Mouse (Mus musculus) limb, embryonic 15.5 days (tissue): ENCODE measurements around the gene Stap2. TPM values are rescaled to one million over a fixed set of nuclear protein-coding genes. Genes with fewer than 3 reads are reported as not detected.

ENCODE experiments used
- ATAC-seq: fragments of 200-750 bp; cut with Nextera tagmentation; 2 replicates; pipeline ENCODE4 v1.8.0; 2017; ENCODE audit warnings: low read depth, moderate TSS enrichment; ENCODE audit not compliant: insufficient number of reproducible peaks, low FRiP score, low TSS enrichment
- H3K27ac ChIP-seq: fragments of 300-500 bp; sonication (generic); 2 replicates; pipeline ENCODE4 v1.5.1; 2015; ENCODE audit warnings: moderate library complexity, mild to moderate bottlenecking, inconsistent platforms
- H3K27me3 ChIP-seq: fragments of 300-500 bp; sonication (generic); 2 replicates; pipeline ENCODE4 v1.6.1; 2015; ENCODE audit warnings: inconsistent platforms
- H3K36me3 ChIP-seq: fragments of 300-500 bp; sonication (generic); 2 replicates; pipeline ENCODE4 v1.6.1; 2015; ENCODE audit warnings: inconsistent platforms
- H3K4me1 ChIP-seq: fragments of 300-500 bp; sonication (generic); 2 replicates; pipeline ENCODE4 v1.6.1; 2015; ENCODE audit warnings: inconsistent platforms
- H3K4me2 ChIP-seq: fragments of 300-500 bp; sonication (generic); 2 replicates; pipeline ENCODE4 v1.6.1; 2015; ENCODE audit warnings: mild to moderate bottlenecking, inconsistent platforms
- H3K4me3 ChIP-seq: fragments of 300-500 bp; sonication (generic); 2 replicates; pipeline ENCODE4 v1.5.1; 2015; ENCODE audit warnings: mild to moderate bottlenecking, inconsistent platforms
- H3K9ac ChIP-seq: fragments of 300-500 bp; sonication (generic); 2 replicates; pipeline ENCODE4 v1.6.1; 2015; ENCODE audit warnings: inconsistent platforms
- H3K9me3 ChIP-seq: fragments of 300-500 bp; sonication (generic); 2 replicates; pipeline ENCODE4 v1.6.1; 2016; ENCODE audit warnings: inconsistent platforms
- WGBS: fragments of 180-500 bp; shearing (Covaris S2); methylation state at CpG from one replicate; pipeline ENCODE4 v1.1.7; 2015; 5-methylcytosine and 5-hydroxymethylcytosine counted together
- polyA plus RNA-seq: library from polyadenylated mRNA; unstranded; fragments of >200 nt; fragmentation: Nextera tagmentation; extraction: Ambion mirVana; gene quantifications from 2 replicates; pipeline ENCODE4 v1.2.1, GENCODE M21; 2015

The Stap2 gene
- polyA plus RNA-seq, 1 experiment from 2014 or later = 26.0 TPM

GRCm38 (mm10) chr17:56034040-56034725 is 28.8 kb upstream of the Stap2 start:
- ATAC-seq = no peak
- Histone ChIP-seq H3K27ac (0 out of 2 replicates have a peak overlapping the region, but pooled peaks have one; percentile 13), H3K9me3 (no peaks in the 10 kb centered on the region), H3K36me3 (peaks cover 44% of the 10 kb centered on the region), H3K9ac (0 out of 2 replicates have a peak overlapping the region, but pooled peaks have one; percentile 97), H3K27me3 (no peaks in the 10 kb centered on the region), H3K4me3 (peak overlapping the region; percentile 88; the same call in 1 of the 2 replicates), H3K4me2 (0 out of 2 replicates have a peak overlapping the region, but pooled peaks have one; percentile 2), H3K4me1 (peaks cover 54% of the 10 kb centered on the region)
- 81% methylated on average over 7 of the region's 7 CpGs for WGBS

DNA sequence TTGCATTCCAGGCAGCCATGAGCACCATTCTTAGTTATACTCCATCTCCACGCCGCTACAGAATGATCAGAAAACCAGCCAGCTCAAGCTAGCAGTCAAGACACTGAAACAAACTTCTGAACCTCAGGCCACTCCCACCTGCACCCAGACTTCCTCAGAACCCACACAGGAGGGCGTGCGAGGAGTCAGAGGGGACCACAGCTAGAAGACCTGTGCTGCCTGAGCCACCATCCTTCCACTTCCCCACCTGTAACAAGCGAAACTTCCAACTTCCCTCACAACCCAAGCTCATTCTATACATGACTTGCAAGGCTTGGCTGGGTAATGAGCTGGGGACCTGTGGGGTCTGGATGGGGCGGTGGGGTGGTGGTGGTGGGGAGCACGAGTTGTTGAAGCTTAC is 27.4 kb upstream of the Stap2 start:
- Histone ChIP-seq H3K4me2 (no peak overlapping the region), H3K4me3 (no peak overlapping the region), H3K9ac (no peak overlapping the region), H3K27me3 (no peaks in the 10 kb centered on the region), H3K36me3 (peaks cover 58% of the 10 kb centered on the region), H3K4me1 (peaks cover 54% of the 10 kb centered on the region), H3K9me3 (no peaks in the 10 kb centered on the region), H3K27ac (no peak overlapping the region)
- ATAC-seq = no peak
- WGBS = 71% methylated on average over 7 of the region's 7 CpGs

DNA sequence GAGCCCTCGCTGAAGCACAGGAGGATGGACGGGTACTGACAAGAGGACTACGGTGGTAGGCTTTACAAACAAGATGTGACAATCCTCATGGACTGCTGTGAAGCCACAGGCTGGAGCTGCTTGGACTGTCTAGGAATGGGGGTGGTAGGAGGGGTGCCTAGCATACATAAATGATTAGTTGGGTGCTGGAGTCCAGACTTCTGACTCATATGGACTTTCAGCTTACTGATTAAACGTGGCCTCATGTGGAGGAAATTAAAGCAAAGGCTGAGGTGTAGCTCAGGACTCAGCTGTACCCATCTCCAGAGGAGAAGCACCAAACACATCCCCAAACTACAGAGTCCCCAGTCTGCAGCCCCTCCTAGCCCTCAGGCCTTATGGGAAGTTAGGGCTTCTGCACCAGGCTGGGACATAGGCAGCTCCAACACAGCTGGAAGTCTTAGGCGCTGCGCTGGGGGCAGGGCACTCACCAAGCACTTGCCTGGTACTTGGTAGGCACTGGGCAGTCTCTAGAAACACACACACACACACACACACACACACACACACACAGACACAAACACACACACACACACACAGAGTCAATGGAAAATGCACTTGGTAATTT is 26.8 kb upstream of the Stap2 start:
- Histone ChIP-seq H3K9me3 (no peaks in the 10 kb centered on the region), H3K36me3 (peaks cover 64% of the 10 kb centered on the region), H3K27me3 (no peaks in the 10 kb centered on the region), H3K27ac (no peak overlapping the region; the same call in 1 of the 2 replicates), H3K9ac (no peak overlapping the region), H3K4me1 (peaks cover 54% of the 10 kb centered on the region), H3K4me2 (no peak overlapping the region), H3K4me3 (no peak overlapping the region)
- ATAC-seq = no peak
- 71% methylated on average over 6 of the region's 6 CpGs for WGBS

DNA sequence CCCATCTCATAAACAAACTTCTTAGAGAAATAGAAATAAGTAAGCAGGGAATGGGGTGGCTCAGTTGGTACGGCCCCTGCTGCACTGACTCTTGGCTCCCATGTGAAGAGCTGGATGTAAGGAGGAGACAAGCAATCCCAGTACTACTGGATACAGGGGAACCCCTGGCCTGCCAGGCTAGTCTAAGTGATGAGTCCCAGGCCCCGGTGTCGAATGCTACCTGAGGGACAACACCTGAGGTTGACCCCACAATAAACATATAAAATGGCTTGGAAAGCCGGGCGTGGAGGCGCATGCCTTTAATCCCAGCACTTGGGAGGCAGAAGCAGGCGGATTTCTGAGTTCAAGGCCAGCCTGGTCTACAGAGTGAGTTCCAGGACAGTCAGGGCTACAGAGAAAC is 26.0 kb upstream of the Stap2 start:
- no peak overlapping the region; the same call in 1 of the 2 replicates for H3K9ac ChIP-seq
- no peaks in the 10 kb centered on the region for H3K9me3 ChIP-seq
- H3K4me3 ChIP-seq = no peak overlapping the region
- H3K4me2 ChIP-seq = no peak overlapping the region
- peaks cover 64% of the 10 kb centered on the region for H3K36me3 ChIP-seq
- WGBS = 86% methylated on average over 7 of the region's 7 CpGs
- no peak for ATAC-seq
- H3K27me3 ChIP-seq = no peaks in the 10 kb centered on the region
- peaks cover 49% of the 10 kb centered on the region for H3K4me1 ChIP-seq
- H3K27ac ChIP-seq = no peak overlapping the region

GRCm38 (mm10) chr17:56030919-56031318 is 25.5 kb upstream of the Stap2 start:
- Histone ChIP-seq H3K27me3 (no peaks in the 10 kb centered on the region), H3K27ac (peak overlapping the region; percentile 33; the same call in 1 of the 2 replicates), H3K4me1 (peaks cover 49% of the 10 kb centered on the region), H3K4me2 (no peak overlapping the region), H3K36me3 (peaks cover 64% of the 10 kb centered on the region), H3K9ac (no peak overlapping the region; the same call in 1 of the 2 replicates), H3K4me3 (no peak overlapping the region), H3K9me3 (no peaks in the 10 kb centered on the region)
- no peak for ATAC-seq
- 59% methylated on average over 5 of the region's 5 CpGs for WGBS

DNA sequence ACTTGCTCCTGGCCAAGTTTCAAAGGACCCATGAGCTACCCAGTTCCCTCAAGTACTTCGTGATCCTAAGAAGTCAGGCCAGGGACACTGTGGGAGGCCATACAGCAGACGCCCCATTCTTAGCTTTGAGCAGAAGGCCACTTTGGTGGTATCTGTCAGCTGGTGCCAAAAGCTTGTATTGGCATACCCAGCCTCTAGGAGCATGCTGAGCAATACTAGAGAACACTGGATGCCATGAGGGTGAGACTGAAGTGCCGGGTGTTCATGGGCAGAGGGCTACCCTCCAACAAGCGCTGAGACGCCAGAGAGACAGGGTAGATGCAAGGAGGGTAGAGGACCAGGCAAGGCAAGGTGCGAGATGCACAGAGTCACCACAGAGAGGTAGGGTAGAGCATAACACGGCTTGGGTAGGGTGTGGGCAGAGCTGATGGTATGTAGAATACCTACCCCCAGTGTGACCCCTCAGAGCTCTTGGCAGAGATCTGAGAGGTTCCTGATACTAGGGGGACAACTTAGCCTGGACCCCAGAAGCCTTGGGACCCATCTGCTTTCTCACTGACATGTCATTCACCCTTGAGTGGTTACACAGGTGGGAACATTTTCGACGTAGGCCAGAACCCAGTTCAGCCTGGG is 25.0 kb upstream of the Stap2 start:
- peaks cover 64% of the 10 kb centered on the region for H3K36me3 ChIP-seq
- H3K4me3 ChIP-seq = no peak overlapping the region
- no peak overlapping the region for H3K9ac ChIP-seq
- no peak overlapping the region for H3K4me2 ChIP-seq
- WGBS = 94% methylated on average over 9 of the region's 9 CpGs
- H3K27ac ChIP-seq = peak overlapping the region; percentile 33; the same call in 1 of the 2 replicates
- H3K4me1 ChIP-seq = peaks cover 48% of the 10 kb centered on the region
- no peak for ATAC-seq
- H3K27me3 ChIP-seq = no peaks in the 10 kb centered on the region
- H3K9me3 ChIP-seq = no peaks in the 10 kb centered on the region

GRCm38 (mm10) chr17:56027801-56028441 is 22.5 kb upstream of the Stap2 start:
- H3K36me3 ChIP-seq = peaks cover 52% of the 10 kb centered on the region
- WGBS = 91% methylated on average over 5 of the region's 5 CpGs
- H3K4me1 ChIP-seq = peaks cover 42% of the 10 kb centered on the region
- no peaks in the 10 kb centered on the region for H3K9me3 ChIP-seq
- no peak overlapping the region for H3K4me2 ChIP-seq
- ATAC-seq = no peak
- no peak overlapping the region for H3K4me3 ChIP-seq
- H3K9ac ChIP-seq = no peak overlapping the region
- H3K27me3 ChIP-seq = no peaks in the 10 kb centered on the region
- no peak overlapping the region for H3K27ac ChIP-seq

DNA sequence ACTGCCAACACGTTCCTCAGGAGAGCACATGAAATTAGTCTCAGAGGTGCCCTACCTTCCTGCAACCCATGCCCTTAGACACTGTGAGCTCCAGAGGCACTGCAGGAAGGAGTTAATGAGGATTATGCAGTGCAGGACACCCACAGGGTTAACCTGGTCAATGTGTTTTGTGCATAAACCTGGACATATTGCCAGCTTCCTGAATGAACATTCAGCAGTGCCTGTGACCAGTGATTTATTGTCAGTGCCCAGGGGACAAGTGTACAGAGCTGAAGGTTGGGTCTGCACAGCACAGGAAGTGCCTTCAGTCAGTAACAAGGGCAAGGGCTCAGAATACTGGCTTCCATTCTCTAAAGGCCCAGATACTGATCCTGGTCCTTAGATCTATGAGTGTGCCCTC is 21.5 kb upstream of the Stap2 start:
- Histone ChIP-seq H3K9me3 (no peaks in the 10 kb centered on the region), H3K27me3 (no peaks in the 10 kb centered on the region), H3K4me3 (no peak overlapping the region), H3K4me2 (no peak overlapping the region), H3K36me3 (peaks cover 44% of the 10 kb centered on the region), H3K27ac (no peak overlapping the region), H3K4me1 (peaks cover 37% of the 10 kb centered on the region), H3K9ac (no peak overlapping the region)
- WGBS = 35% methylated on average over 1 of the region's 1 CpGs
- ATAC-seq = no peak

GRCm38 (mm10) chr17:56026303-56026702 is 20.9 kb upstream of the Stap2 start:
- Histone ChIP-seq H3K27ac (no peak overlapping the region), H3K4me3 (no peak overlapping the region), H3K4me1 (peaks cover 34% of the 10 kb centered on the region), H3K9ac (no peak overlapping the region), H3K27me3 (no peaks in the 10 kb centered on the region), H3K4me2 (no peak overlapping the region), H3K36me3 (peaks cover 43% of the 10 kb centered on the region), H3K9me3 (no peaks in the 10 kb centered on the region)
- WGBS = 79% methylated on average over 1 of the region's 1 CpGs
- ATAC-seq = no peak

GRCm38 (mm10) chr17:56024931-56025330 is 19.5 kb upstream of the Stap2 start:
- H3K9me3 ChIP-seq = no peaks in the 10 kb centered on the region
- ATAC-seq = no peak
- 78% methylated on average over 5 of the region's 5 CpGs for WGBS
- H3K9ac ChIP-seq = no peak overlapping the region
- H3K27ac ChIP-seq = peak overlapping the region; percentile 14; the same call in 1 of the 2 replicates
- no peak overlapping the region for H3K4me3 ChIP-seq
- peaks cover 24% of the 10 kb centered on the region; the same call in 1 of the 2 replicates for H3K4me1 ChIP-seq
- no peaks in the 10 kb centered on the region for H3K27me3 ChIP-seq
- peaks cover 34% of the 10 kb centered on the region for H3K36me3 ChIP-seq
- no peak overlapping the region for H3K4me2 ChIP-seq

- Histone ChIP-seq H3K9me3 (no peaks in the 10 kb centered on the region), H3K27ac (peak overlapping the region; percentile 34; the same call in 1 of the 2 replicates), H3K36me3 (peaks cover 35% of the 10 kb centered on the region), H3K9ac (no peak overlapping the region), H3K4me2 (no peak overlapping the region), H3K4me3 (no peak overlapping the region), H3K4me1 (peaks cover 24% of the 10 kb centered on the region; the same call in 1 of the 2 replicates), H3K27me3 (no peaks in the 10 kb centered on the region)
- 46% methylated on average over 2 of the region's 2 CpGs for WGBS
- ATAC-seq = no peak
Measured at GRCm38 (mm10) chr17:56024476-56024875, 19.1 kb upstream of the Stap2 start.
